Mouse (Mus musculus): Measurements from ENCODE around the gene Lsp1. TPM values are rescaled to one million over a fixed set of nuclear protein-coding genes. Genes with fewer than 3 reads are reported as not detected.

The Lsp1 gene
- polyA plus RNA-seq (2012; rRNA removed) (102 TPM in 2 replicates), polyA plus RNA-seq (2014; fragmentation: Nextera tagmentation; extraction: Ambion mirVana) (45.8 and 48.0 TPM in 2 replicates)

GRCm38 (mm10) chr7:142460636-142461077, at the start of gene Lsp1:
Lsp1 (plus strand) TSS chr7:142460809.
- no peak within 1 kb of the TSS for H3K4me3 ChIP-seq (replicated peaks; ENCODE audit: low read length)

DNA sequence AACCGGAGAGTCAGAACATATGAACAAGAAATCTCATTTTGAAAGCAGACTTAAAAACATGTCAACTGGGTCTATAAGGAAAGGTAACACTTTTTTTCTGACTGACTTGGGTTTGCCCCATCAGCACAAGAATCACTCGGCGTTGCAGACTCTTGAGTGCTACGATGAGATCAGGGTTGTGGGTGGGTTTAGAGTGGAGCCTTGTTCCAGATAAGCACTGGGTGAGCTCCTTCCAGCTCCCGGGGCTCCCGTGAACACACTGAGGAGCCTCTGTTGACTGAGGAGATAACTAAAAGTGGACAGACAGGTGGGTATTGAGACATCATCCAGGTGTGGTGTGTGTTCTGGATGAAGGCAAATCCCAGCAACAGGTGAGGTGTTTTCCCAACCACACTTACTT, 47.3 kb upstream of the Lsp1 start:
- H3K27me3 ChIP-seq (ENCODE audit: control insufficient read depth, insufficient read depth, low read length), result no peaks in the 10 kb centered on the region
- TF ChIP-seq POLR2A (IDR thresholded peaks at IDR 0.05; ENCODE audit: borderline replicate concordance, extremely low read depth, insufficient read depth, insufficient read length), result no peak
- no peak overlapping the region for H3K9ac ChIP-seq (ENCODE audit: low read depth, low read length, severe bottlenecking)
- H3K9me3 ChIP-seq (ENCODE audit: control insufficient read depth, low read length), result no peaks in the 10 kb centered on the region
- no peaks in the 10 kb centered on the region; the same call in 1 of the 2 replicates for H3K4me1 ChIP-seq (ENCODE audit: control insufficient read depth, insufficient read depth, low read length)
- WGBS, result 94% methylated on average over 6 of the region's 6 CpGs
- no peaks in the 10 kb centered on the region for H3K36me3 ChIP-seq (ENCODE audit: control insufficient read depth, insufficient read depth, low read length)
- no peak for DNase-seq (ENCODE audit: low spot score)
- no peak overlapping the region for H3K4me3 ChIP-seq (replicated peaks; ENCODE audit: low read length)
- ATAC-seq (ENCODE audit: low FRiP score, low read depth), result no peak
- no peak overlapping the region for H3K4me2 ChIP-seq (replicated peaks; ENCODE audit: low read depth, low read length, severe bottlenecking)
- H3K27ac ChIP-seq (replicated peaks; ENCODE audit: low read depth, low read length), result no peak overlapping the region

More at GRCm38 (mm10) chr7:142460636-142461077, at the start of gene Lsp1:
- H3K4me2 ChIP-seq (replicated peaks; ENCODE audit: low read depth, low read length, severe bottlenecking), result no peak within 1 kb of the TSS
- H3K4me1 ChIP-seq (ENCODE audit: control insufficient read depth, insufficient read depth, low read length), result peaks cover 30% of the 10 kb centered on the region
- peak within 1 kb of the TSS; percentile 28; the same call in 1 of the 2 replicates for H3K27ac ChIP-seq (replicated peaks; ENCODE audit: low read depth, low read length)
- no peak for ATAC-seq (ENCODE audit: low FRiP score, low read depth)
- H3K36me3 ChIP-seq (ENCODE audit: control insufficient read depth, insufficient read depth, low read length), result no peaks in the 10 kb centered on the region
- no peak for DNase-seq (ENCODE audit: low spot score)
- no peak for TF ChIP-seq POLR2A (IDR thresholded peaks at IDR 0.05; ENCODE audit: borderline replicate concordance, extremely low read depth, insufficient read depth, insufficient read length)
- no peak within 1 kb of the TSS for H3K9ac ChIP-seq (ENCODE audit: low read depth, low read length, severe bottlenecking)
- WGBS, result 94% methylated on average over 7 of the region's 7 CpGs
- no peaks in the 10 kb centered on the region for H3K27me3 ChIP-seq (ENCODE audit: control insufficient read depth, insufficient read depth, low read length)
- no peaks in the 10 kb centered on the region for H3K9me3 ChIP-seq (ENCODE audit: control insufficient read depth, low read length)

- no peak for ATAC-seq (ENCODE audit: low FRiP score, low read depth)
- Histone ChIP-seq H3K9ac (ENCODE audit: low read depth, low read length, severe bottlenecking) (no peak overlapping the region), H3K4me1 (ENCODE audit: control insufficient read depth, insufficient read depth, low read length) (no peaks in the 10 kb centered on the region; the same call in 1 of the 2 replicates), H3K4me3 (replicated peaks; ENCODE audit: low read length) (no peak overlapping the region), H3K27ac (replicated peaks; ENCODE audit: low read depth, low read length) (no peak overlapping the region), H3K4me2 (replicated peaks; ENCODE audit: low read depth, low read length, severe bottlenecking) (no peak overlapping the region), H3K36me3 (ENCODE audit: control insufficient read depth, insufficient read depth, low read length) (no peaks in the 10 kb centered on the region), H3K9me3 (ENCODE audit: control insufficient read depth, low read length) (no peaks in the 10 kb centered on the region), H3K27me3 (ENCODE audit: control insufficient read depth, insufficient read depth, low read length) (no peaks in the 10 kb centered on the region)
- WGBS, result 47% methylated on average over 4 of the region's 4 CpGs
- DNase-seq (ENCODE audit: low spot score), result no peak
- TF ChIP-seq POLR2A (IDR thresholded peaks at IDR 0.05; ENCODE audit: borderline replicate concordance, extremely low read depth, insufficient read depth, insufficient read length), result no peak
Measured at GRCm38 (mm10) chr7:142415314-142415713, 45.3 kb upstream of the Lsp1 start.

- Histone ChIP-seq H3K36me3 (ENCODE audit: control insufficient read depth, insufficient read depth, low read length) (no peaks in the 10 kb centered on the region), H3K4me1 (ENCODE audit: control insufficient read depth, insufficient read depth, low read length) (no peaks in the 10 kb centered on the region; the same call in 1 of the 2 replicates), H3K4me3 (replicated peaks; ENCODE audit: low read length) (no peak overlapping the region), H3K9ac (ENCODE audit: low read depth, low read length, severe bottlenecking) (no peak overlapping the region), H3K27me3 (ENCODE audit: control insufficient read depth, insufficient read depth, low read length) (no peaks in the 10 kb centered on the region), H3K4me2 (replicated peaks; ENCODE audit: low read depth, low read length, severe bottlenecking) (no peak overlapping the region), H3K9me3 (ENCODE audit: control insufficient read depth, low read length) (no peaks in the 10 kb centered on the region), H3K27ac (replicated peaks; ENCODE audit: low read depth, low read length) (no peak overlapping the region)
- ATAC-seq (ENCODE audit: low FRiP score, low read depth) (no peak), DNase-seq (ENCODE audit: low spot score) (no peak)
- TF ChIP-seq POLR2A (IDR thresholded peaks at IDR 0.05; ENCODE audit: borderline replicate concordance, extremely low read depth, insufficient read depth, insufficient read length), result no peak
- WGBS, result 62% methylated on average over 3 of the region's 3 CpGs
Measured at GRCm38 (mm10) chr7:142416225-142416624, 44.4 kb upstream of the Lsp1 start.

GRCm38 (mm10) chr7:142418027-142418426, 42.6 kb upstream of the Lsp1 start:
- DNase-seq (ENCODE audit: low spot score) (no peak), ATAC-seq (ENCODE audit: low FRiP score, low read depth) (no peak)
- Histone ChIP-seq H3K9ac (ENCODE audit: low read depth, low read length, severe bottlenecking) (no peak overlapping the region), H3K27me3 (ENCODE audit: control insufficient read depth, insufficient read depth, low read length) (no peaks in the 10 kb centered on the region), H3K4me2 (replicated peaks; ENCODE audit: low read depth, low read length, severe bottlenecking) (no peak overlapping the region), H3K27ac (replicated peaks; ENCODE audit: low read depth, low read length) (no peak overlapping the region), H3K4me1 (ENCODE audit: control insufficient read depth, insufficient read depth, low read length) (no peaks in the 10 kb centered on the region; the same call in 1 of the 2 replicates), H3K9me3 (ENCODE audit: control insufficient read depth, low read length) (no peaks in the 10 kb centered on the region), H3K4me3 (replicated peaks; ENCODE audit: low read length) (no peak overlapping the region), H3K36me3 (ENCODE audit: control insufficient read depth, insufficient read depth, low read length) (no peaks in the 10 kb centered on the region)
- TF ChIP-seq POLR2A (IDR thresholded peaks at IDR 0.05; ENCODE audit: borderline replicate concordance, extremely low read depth, insufficient read depth, insufficient read length), result no peak
- WGBS, result 92% methylated on average over 2 of the region's 2 CpGs
